Mouse (Mus musculus) CH12.LX (cell line): ENCODE data around the gene Cep170. TPM values are rescaled to one million over a fixed set of nuclear protein-coding genes. Genes with fewer than 3 reads are reported as not detected.
A peak's percentile ranks its signal among the peaks of the same experiment; 100 is the strongest.

Source experiments
- DNase-seq: peaks from one replicate; pipeline ENCODE4 v3.0.0-alpha.2; 2013; ENCODE audit errors: extremely low read depth
- H3K27ac ChIP-seq: 2 replicates; pipeline ENCODE4 v1.5.1; 2012; ENCODE audit warnings: low read depth, mild to moderate bottlenecking, control low read depth, moderate library complexity; ENCODE audit not compliant: insufficient read depth
- H3K27me3 ChIP-seq: replicated peaks from 2 replicates; pipeline ENCODE3; 2012; ENCODE audit warnings: inconsistent platforms
- H3K36me3 ChIP-seq, 2 experiments: replicated peaks in 1 of 2; 2 replicates each; pipeline versions ENCODE3 to v1.6.1; 2012; ENCODE audit warnings: inconsistent platforms in 1 of 2, low read length in 1 of 2, mild to moderate bottlenecking in 1 of 2, mixed read lengths in 1 of 2, moderate library complexity in 1 of 2; ENCODE audit not compliant: control insufficient read depth in 1 of 2, insufficient read depth in 1 of 2
- H3K4me1 ChIP-seq, 2 experiments: 2 replicates each; pipeline ENCODE4 v1.6.1; 2012; ENCODE audit warnings: inconsistent platforms in 1 of 2, moderate library complexity in 1 of 2; ENCODE audit not compliant: insufficient read depth in 2 of 2, control insufficient read depth in 1 of 2
- H3K4me2 ChIP-seq: 2 replicates; pipeline ENCODE4 v1.6.1; 2012; ENCODE audit warnings: low read depth, mild to moderate bottlenecking, control low read depth; ENCODE audit not compliant: poor library complexity, insufficient read depth, severe bottlenecking
- H3K4me3 ChIP-seq, 3 experiments: fragments of 150-350 bp in 1 of 3; sonication (generic) in 1 of 3; replicated peaks in 1 of 3; 2 replicates each; pipeline versions ENCODE3 to v1.5.1; 2011 to 2012; ENCODE audit warnings: low read depth in 2 of 3, low read length in 2 of 3, mild to moderate bottlenecking in 2 of 3, moderate library complexity in 2 of 3, control low read depth in 1 of 3, improper control_type of control experiment in 1 of 3, inconsistent platforms in 1 of 3, mixed read lengths in 1 of 3; ENCODE audit not compliant: poor library complexity in 1 of 3
- H3K79me2 ChIP-seq: replicated peaks from 2 replicates; pipeline ENCODE4 v1.6.1; 2012; ENCODE audit warnings: mild to moderate bottlenecking, moderate library complexity; ENCODE audit not compliant: control insufficient read depth, poor library complexity, insufficient read depth, severe bottlenecking; ENCODE audit errors: extremely low read depth
- H3K9ac ChIP-seq: 2 replicates; pipeline ENCODE4 v1.6.1; 2012; ENCODE audit warnings: low read depth, mild to moderate bottlenecking, control low read depth, moderate library complexity; ENCODE audit not compliant: insufficient read depth
- H3K9me3 ChIP-seq: replicated peaks from 2 replicates; pipeline ENCODE3; 2012; ENCODE audit warnings: low read length, inconsistent platforms, mixed read lengths
- BHLHE40 ChIP-seq: IDR thresholded peaks from 2 replicates; pipeline ENCODE4 v1.6.1; 2011; ENCODE audit warnings: mild to moderate bottlenecking, low read depth, low read length, improper control_type of control experiment
- CHD1 ChIP-seq: IDR thresholded peaks from 2 replicates; pipeline ENCODE4 v1.6.1; 2012; ENCODE audit warnings: low read depth, low read length, improper control_type of control experiment, inconsistent platforms
- CHD2 ChIP-seq: IDR thresholded peaks from 2 replicates; pipeline ENCODE4 v1.6.1; 2011; ENCODE audit warnings: low read length, improper control_type of control experiment
- CTCF ChIP-seq, 2 experiments: IDR thresholded peaks in 1 of 2; conservative IDR thresholded peaks in 1 of 2; 2 replicates each; pipeline ENCODE4 v1.5.1; 2011 to 2012; ENCODE audit warnings: low read depth in 2 of 2, low read length in 2 of 2, improper control_type of control experiment in 1 of 2, inconsistent platforms in 1 of 2, mild to moderate bottlenecking in 1 of 2, moderate library complexity in 1 of 2
- E2F4 ChIP-seq: IDR thresholded peaks from 2 replicates; pipeline ENCODE4 v1.6.1; 2011; ENCODE audit warnings: low read depth, low read length, improper control_type of control experiment; ENCODE audit not compliant: insufficient replicate concordance
- ELF1 ChIP-seq: IDR thresholded peaks from 2 replicates; pipeline ENCODE4 v1.6.1; 2014; ENCODE audit warnings: low read depth, mild to moderate bottlenecking, inconsistent platforms, low read length, improper control_type of control experiment
- EP300 ChIP-seq: IDR thresholded peaks from 2 replicates; pipeline ENCODE4 v1.6.1; 2011; ENCODE audit warnings: low read length, improper control_type of control experiment
- ETS1 ChIP-seq: conservative IDR thresholded peaks from 2 replicates; pipeline ENCODE4 v1.6.1; 2012; ENCODE audit warnings: low read depth, mild to moderate bottlenecking, inconsistent platforms, low read length, improper control_type of control experiment, moderate library complexity
- GABPA ChIP-seq: IDR thresholded peaks from 2 replicates; pipeline ENCODE4 v1.6.1; 2012; ENCODE audit warnings: low read depth, low read length, improper control_type of control experiment, inconsistent platforms; ENCODE audit not compliant: insufficient replicate concordance
- HCFC1 ChIP-seq: IDR thresholded peaks from 2 replicates; pipeline ENCODE4 v1.6.1; 2012; ENCODE audit warnings: low read depth, mild to moderate bottlenecking, inconsistent platforms, low read length, improper control_type of control experiment
- IRF4 ChIP-seq: IDR thresholded peaks from 2 replicates; pipeline ENCODE4 v1.6.1; 2014; ENCODE audit warnings: low read depth, mild to moderate bottlenecking, inconsistent platforms, low read length, improper control_type of control experiment
- JUN ChIP-seq: IDR thresholded peaks from 2 replicates; pipeline ENCODE4 v1.6.1; 2011; ENCODE audit warnings: low read depth, mild to moderate bottlenecking, low read length, improper control_type of control experiment, moderate library complexity; ENCODE audit not compliant: insufficient read depth
- JUND ChIP-seq: conservative IDR thresholded peaks from 2 replicates; pipeline ENCODE4 v1.6.1; 2011; ENCODE audit warnings: low read depth, low read length, improper control_type of control experiment
- MAFK ChIP-seq: IDR thresholded peaks from 2 replicates; pipeline ENCODE4 v1.6.1; 2011; ENCODE audit warnings: low read length, improper control_type of control experiment; ENCODE audit not compliant: insufficient replicate concordance
- MAX ChIP-seq: IDR thresholded peaks from 2 replicates; pipeline ENCODE4 v1.6.1; 2011; ENCODE audit warnings: low read length, improper control_type of control experiment
- MAZ ChIP-seq: IDR thresholded peaks from 2 replicates; pipeline ENCODE4 v1.6.1; 2012; ENCODE audit warnings: low read depth, mild to moderate bottlenecking, inconsistent platforms, low read length, improper control_type of control experiment, moderate library complexity
- MEF2A ChIP-seq: IDR thresholded peaks from 2 replicates; pipeline ENCODE4 v1.6.1; 2014; ENCODE audit warnings: low read depth, mild to moderate bottlenecking, inconsistent platforms, low read length, improper control_type of control experiment, borderline replicate concordance
- MXI1 ChIP-seq: IDR thresholded peaks from 2 replicates; pipeline ENCODE4 v1.6.1; 2011; ENCODE audit warnings: mild to moderate bottlenecking, low read depth, low read length, improper control_type of control experiment
- MYC ChIP-seq: IDR thresholded peaks from 2 replicates; pipeline ENCODE4 v1.6.1; 2011; ENCODE audit warnings: low read depth, mild to moderate bottlenecking, improper control_type of control experiment, low read length
- NELFE ChIP-seq: IDR thresholded peaks from 2 replicates; pipeline ENCODE4 v1.6.1; 2011; ENCODE audit warnings: low read depth, low read length, improper control_type of control experiment
- NRF1 ChIP-seq: IDR thresholded peaks from 2 replicates; pipeline ENCODE4 v1.6.1; 2014; ENCODE audit warnings: low read depth, mild to moderate bottlenecking, inconsistent platforms, low read length, improper control_type of control experiment, moderate library complexity
- PAX5 ChIP-seq: IDR thresholded peaks from 2 replicates; pipeline ENCODE4 v1.6.1; 2012; ENCODE audit warnings: low read length, inconsistent platforms, mixed read lengths
- POLR2A ChIP-seq: IDR thresholded peaks from 2 replicates; pipeline ENCODE4 v1.6.1; 2011; ENCODE audit warnings: low read depth, mild to moderate bottlenecking, improper control_type of control experiment, low read length
- RAD21 ChIP-seq: IDR thresholded peaks from 2 replicates; pipeline ENCODE4 v1.6.1; 2011; ENCODE audit warnings: low read depth, mild to moderate bottlenecking, low read length, improper control_type of control experiment, moderate library complexity
- RCOR1 ChIP-seq: conservative IDR thresholded peaks from 2 replicates; pipeline ENCODE4 v1.6.1; 2012; ENCODE audit warnings: low read depth, mild to moderate bottlenecking, inconsistent platforms, low read length, improper control_type of control experiment
- SIN3A ChIP-seq: IDR thresholded peaks from 2 replicates; pipeline ENCODE4 v1.6.1; 2012; ENCODE audit warnings: low read length, improper control_type of control experiment, inconsistent platforms
- SMC3 ChIP-seq: IDR thresholded peaks from 2 replicates; pipeline ENCODE4 v1.6.1; 2011; ENCODE audit warnings: low read depth, low read length, improper control_type of control experiment
- TBP ChIP-seq: conservative IDR thresholded peaks from 2 replicates; pipeline ENCODE4 v1.6.1; 2011; ENCODE audit warnings: low read depth, low read length, improper control_type of control experiment
- TCF12 ChIP-seq: IDR thresholded peaks from 2 replicates; pipeline ENCODE4 v1.6.1; 2014; ENCODE audit warnings: low read depth, mild to moderate bottlenecking, inconsistent platforms, low read length, improper control_type of control experiment
- UBTF ChIP-seq: IDR thresholded peaks from 2 replicates; pipeline ENCODE4 v1.6.1; 2012; ENCODE audit warnings: low read depth, mild to moderate bottlenecking, inconsistent platforms, low read length, improper control_type of control experiment, moderate library complexity
- USF1 ChIP-seq: IDR thresholded peaks from 2 replicates; pipeline ENCODE4 v1.6.1; 2014; ENCODE audit warnings: low read depth, mild to moderate bottlenecking, inconsistent platforms, low read length, improper control_type of control experiment
- ZC3H11A ChIP-seq: IDR thresholded peaks from 2 replicates; pipeline ENCODE4 v1.6.1; 2012; ENCODE audit warnings: low read depth, mild to moderate bottlenecking, inconsistent platforms, low read length, improper control_type of control experiment
- ZKSCAN1 ChIP-seq: IDR thresholded peaks from 2 replicates; pipeline ENCODE4 v1.6.1; 2012; ENCODE audit warnings: low read depth, inconsistent platforms, low read length, improper control_type of control experiment, borderline replicate concordance
- ZNF384 ChIP-seq: IDR thresholded peaks from 2 replicates; pipeline ENCODE4 v1.6.1; 2012; ENCODE audit warnings: low read depth, low read length, improper control_type of control experiment, inconsistent platforms
- dilution Hi-C: fragments of 300-500 bp; cut with MboI; formaldehyde crosslinking; loops from 2 replicates; pipeline ENCODE4 v1.14.3; 2020; ENCODE audit warnings: low sequenced_read_pairs; ENCODE audit not compliant: extremely low pct_unique_long_range_greater_than_20kb, extremely low pct_ligation_motif_present
- in situ Hi-C: fragments of 300-500 bp; cut with MboI; formaldehyde crosslinking; loops from 3 replicates; pipeline ENCODE4 v1.14.3; 2019; ENCODE audit warnings: low sequenced_read_pairs, low pct_ligation_motif_present, low pct_unique_long_range_greater_than_20kb, mixed read lengths
- polyA plus RNA-seq: library from polyadenylated mRNA; unstranded; fragments of >175 nt; gene quantifications from 2 replicates; pipeline ENCODE4 v1.2.1, GENCODE M21; 2012; ENCODE audit warnings: low read depth; ENCODE audit not compliant: insufficient read length
- total RNA-seq, 2 experiments: library from RNA; depleted of rRNA; stranded (reverse); fragments of 300-350 nt in 1 of 2; fragments of >200 nt in 1 of 2; gene quantifications; 2 replicates each; pipeline ENCODE4 v1.2.3; 2012 to 2014

The Cep170 gene
- total and polyA plus RNA-seq, 3 experiments = 14.8 to 16.6 (median 16.1) TPM

- TF ChIP-seq ZNF384 = no peak
- peak; percentile 76 for TF ChIP-seq BHLHE40
- TF ChIP-seq RAD21 = no peak
- TF ChIP-seq MAZ = 0 out of 2 replicates have a peak, but pooled peaks have one; percentile 43
- TF ChIP-seq NRF1 = no peak
- TF ChIP-seq CHD2 = no peak
- TF ChIP-seq NELFE = no peak
- no peak for TF ChIP-seq JUND
- peak; percentile 91 for TF ChIP-seq MYC
- peak; percentile 83 for TF ChIP-seq MEF2A
- TF ChIP-seq SMC3 = no peak
- TF ChIP-seq ETS1 = peak; percentile 80
- no peak for TF ChIP-seq MAFK
- TF ChIP-seq TBP = no peak
- peak; percentile 85 for TF ChIP-seq EP300
- no peak for TF ChIP-seq HCFC1
- peak; percentile 77 for TF ChIP-seq TCF12
- no peak for TF ChIP-seq ELF1
- no peak for TF ChIP-seq UBTF
- no peak for TF ChIP-seq JUN
- no peak for TF ChIP-seq ZC3H11A
- no peak for TF ChIP-seq CHD1
- TF ChIP-seq GABPA = no peak
- 0 out of 2 replicates have a peak, but pooled peaks have one; percentile 56 for TF ChIP-seq RCOR1
- no peak for TF ChIP-seq CTCF (conservative IDR thresholded peaks at IDR 0.05 in 1 of 2, IDR thresholded peaks at IDR 0.05 in 1 of 2; ENCODE audit: low read depth in 2 of 2, low read length in 2 of 2)
- TF ChIP-seq USF1 = no peak
- TF ChIP-seq MAX = peak; percentile 89
- no peak for TF ChIP-seq E2F4
- TF ChIP-seq SIN3A = peak; percentile 76
- peak; percentile 63 for TF ChIP-seq MXI1
- TF ChIP-seq IRF4 = peak; percentile 86
- no peak for TF ChIP-seq PAX5
- 0 out of 2 replicates have a peak, but pooled peaks have one; percentile 26 for TF ChIP-seq POLR2A
- TF ChIP-seq ZKSCAN1 = no peak
Observed at GRCm38 (mm10) chr1:176825084-176825483, 11.2 kb upstream of the Cep170 start.

More at GRCm38 (mm10) chr1:176825084-176825483, 11.2 kb upstream of the Cep170 start:
- H3K4me3 ChIP-seq = no peak overlapping the region
- no peaks in the 10 kb centered on the region for H3K9me3 ChIP-seq
- no peak overlapping the region for H3K4me2 ChIP-seq
- DNase-seq = peak; percentile 59
- no peak overlapping the region for H3K9ac ChIP-seq
- peak overlapping the region; percentile 9; the same call in 1 of the 2 replicates for H3K27ac ChIP-seq
- peaks cover 4 to 29% of the 10 kb centered on the region in 2 experiments for H3K36me3 ChIP-seq
- H3K27me3 ChIP-seq = no peaks in the 10 kb centered on the region
- H3K79me2 ChIP-seq = peaks cover 6% of the 10 kb centered on the region
- in situ Hi-C loops = no loop called here
- dilution Hi-C loops = no loop called here
- H3K4me1 ChIP-seq = peaks cover 21 to 71% of the 10 kb centered on the region in 2 experiments
